Mouse (Mus musculus) stomach, postnatal 0 days (tissue): ENCODE results near the gene Gm28036.

ENCODE experiments used
- CTCF ChIP-seq: IDR thresholded peaks from 2 replicates; pipeline ENCODE4 v1.5.1; 2016; ENCODE audit warnings: antibody characterized with exemption, low read depth, mild to moderate bottlenecking, moderate library complexity
- EP300 ChIP-seq: optimal IDR thresholded peaks from 2 replicates; pipeline ENCODE3; 2016; ENCODE audit warnings: antibody characterized with exemption

- TF ChIP-seq CTCF, result no peak
- TF ChIP-seq EP300, result no peak
Observed at GRCm38 (mm10) chr2:156073725-156074124, 53.2 kb downstream of the Gm28036 start.
